Mouse (Mus musculus) spleen, embryonic (tissue): Measurements from ENCODE around the gene Entpd1.

Experiments
- CTCF ChIA-PET: fragments of 350-600 bp; sonication (Branson Sonifier 250); formaldehyde crosslinking; loops from one replicate; lab custom pipeline; 2022; lab: Charles Lee

The Entpd1 gene

GRCm38 (mm10) chr19:40661874-40662273 is 49.7 kb downstream of the Entpd1 start:
- CTCF ChIA-PET = interaction anchor here (1.1 kb wide), 1 partner anchor 20 kb away, joined by 11 read pairs; no protein-coding TSS in a partner anchor

DNA sequence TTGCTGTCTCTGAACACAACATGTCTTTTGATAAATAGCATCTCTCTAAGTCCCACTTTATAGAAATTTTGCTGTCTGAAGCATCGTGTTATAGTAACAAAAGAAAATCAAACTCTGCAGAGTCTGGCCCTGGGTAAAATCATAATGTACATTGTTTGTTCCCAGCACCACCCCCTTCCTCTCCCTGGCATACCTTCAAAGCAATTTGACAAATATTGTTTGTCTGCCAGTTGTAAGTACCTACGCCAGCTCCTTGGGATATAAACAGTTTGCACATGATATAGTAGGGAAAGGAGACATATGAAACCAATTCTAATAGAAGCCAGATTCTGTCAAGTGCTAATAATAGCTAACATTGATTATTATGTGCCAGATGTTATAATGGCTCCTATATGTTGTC is 50.6 kb downstream of the Entpd1 start:
- CTCF ChIA-PET = no interaction called here

DNA sequence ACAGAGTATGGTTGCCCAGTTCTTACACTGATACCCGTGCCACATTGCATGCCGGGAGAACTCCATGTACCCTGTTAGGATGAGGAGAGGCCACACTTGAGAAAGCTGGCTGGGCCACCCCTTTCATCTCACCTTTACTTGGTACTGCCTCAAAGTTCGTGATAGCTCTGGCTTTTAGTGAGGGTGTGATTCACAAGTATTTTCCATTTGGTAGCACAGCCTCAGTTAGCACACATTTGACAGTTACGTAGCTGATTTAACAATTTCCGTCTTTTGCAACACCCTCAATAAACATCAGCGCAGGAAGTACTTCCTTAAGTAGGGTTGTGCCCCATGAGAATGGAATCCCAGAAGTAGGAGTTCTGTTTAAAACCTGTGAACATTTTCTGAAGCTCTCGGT is 53.6 kb downstream of the Entpd1 start:
- CTCF ChIA-PET = no interaction called here

GRCm38 (mm10) chr19:40667111-40667510 is 54.9 kb downstream of the Entpd1 start:
- CTCF ChIA-PET = interaction anchor here (0.6 kb wide), 2 partner anchors 11 to 901 kb away, joined by 3 to 4 read pairs; no protein-coding TSS in a partner anchor

- CTCF ChIA-PET = no interaction called here
These were observed 63.2 kb downstream of the Entpd1 start for GRCm38 (mm10) chr19:40675329-40675728.

DNA sequence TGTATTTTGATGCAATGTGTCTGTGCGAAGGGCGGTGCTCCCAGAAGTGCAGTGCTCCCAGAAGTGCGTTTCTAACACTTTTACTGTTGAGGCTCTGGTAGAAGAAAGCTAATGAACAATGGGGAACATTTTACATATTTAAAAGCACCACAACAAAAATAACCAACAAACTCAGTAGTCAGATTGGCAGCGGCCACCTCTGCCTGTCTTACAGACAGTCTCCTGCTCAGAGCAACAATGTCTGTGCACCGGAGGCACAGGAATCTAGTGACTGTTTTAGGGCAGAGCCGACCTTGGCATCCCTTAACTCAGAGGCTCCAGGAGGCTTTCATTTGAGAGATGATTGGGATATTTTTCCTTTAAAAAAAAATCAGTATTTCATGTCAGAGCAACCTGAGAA is 65.9 kb downstream of the Entpd1 start:
- CTCF ChIA-PET = no interaction called here

DNA sequence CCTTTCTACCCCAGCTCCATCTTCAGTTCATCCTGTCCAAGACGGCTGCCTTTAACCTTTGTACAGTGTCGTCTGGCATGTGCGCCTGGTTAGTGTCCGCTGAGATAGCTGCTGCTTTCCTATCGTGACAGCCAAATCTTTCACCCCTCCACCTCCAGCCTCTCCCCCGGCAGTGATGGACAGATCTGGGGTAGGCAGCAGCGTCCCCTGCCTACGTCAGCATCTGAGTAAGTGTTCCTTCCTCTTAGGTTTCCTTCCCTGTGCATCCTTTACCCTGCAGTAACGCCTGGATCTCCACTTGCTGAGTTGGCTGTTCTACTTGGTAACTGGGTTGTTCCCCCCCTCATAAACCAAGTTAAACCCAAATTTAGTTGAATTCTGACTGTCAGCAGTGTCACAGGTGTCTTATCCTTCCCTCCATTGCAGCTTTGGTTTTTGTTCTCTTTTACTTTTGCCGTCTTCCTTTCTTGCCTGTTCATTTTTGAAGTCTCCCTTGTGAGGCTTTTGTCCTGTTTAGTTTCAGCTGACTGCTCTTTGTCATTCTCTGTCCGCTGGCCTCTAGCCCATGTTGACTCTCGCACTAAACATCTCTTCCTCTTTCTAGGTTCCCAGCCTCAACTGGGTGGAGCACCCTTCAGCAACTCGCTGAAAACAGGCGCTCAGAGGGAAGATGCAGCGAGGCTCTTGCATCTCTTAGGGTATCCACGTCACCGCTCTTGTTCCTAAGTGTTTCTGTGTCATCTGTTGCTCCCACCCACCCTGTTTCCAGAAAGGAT is 66.6 kb downstream of the Entpd1 start:
- CTCF ChIA-PET = no interaction called here

DNA sequence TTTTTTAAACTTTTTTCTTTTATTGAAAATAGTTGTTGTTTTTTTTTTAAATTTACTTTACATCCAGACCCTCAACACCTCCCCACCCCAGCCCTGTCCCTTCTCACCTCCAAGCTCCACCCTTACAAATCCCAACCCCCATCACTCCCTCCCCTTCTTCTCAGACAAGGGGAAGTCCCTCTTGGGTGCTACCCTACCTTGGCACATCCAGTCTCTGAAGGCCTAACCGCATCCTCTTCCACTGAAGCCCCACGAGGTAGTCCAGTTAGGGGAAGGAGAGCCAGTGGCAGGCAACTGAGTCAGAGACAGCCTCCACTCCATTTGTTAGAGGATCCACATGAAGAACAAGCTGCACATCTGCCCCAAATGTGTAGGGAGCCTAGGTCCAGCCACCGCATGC is 67.5 kb downstream of the Entpd1 start:
- CTCF ChIA-PET = no interaction called here

- CTCF ChIA-PET = interaction anchor here (0.6 kb wide), 1 partner anchor 331 kb away, joined by 3 read pairs; no protein-coding TSS in a partner anchor
These were observed 72.0 kb downstream of the Entpd1 start for GRCm38 (mm10) chr19:40684124-40684523.

DNA sequence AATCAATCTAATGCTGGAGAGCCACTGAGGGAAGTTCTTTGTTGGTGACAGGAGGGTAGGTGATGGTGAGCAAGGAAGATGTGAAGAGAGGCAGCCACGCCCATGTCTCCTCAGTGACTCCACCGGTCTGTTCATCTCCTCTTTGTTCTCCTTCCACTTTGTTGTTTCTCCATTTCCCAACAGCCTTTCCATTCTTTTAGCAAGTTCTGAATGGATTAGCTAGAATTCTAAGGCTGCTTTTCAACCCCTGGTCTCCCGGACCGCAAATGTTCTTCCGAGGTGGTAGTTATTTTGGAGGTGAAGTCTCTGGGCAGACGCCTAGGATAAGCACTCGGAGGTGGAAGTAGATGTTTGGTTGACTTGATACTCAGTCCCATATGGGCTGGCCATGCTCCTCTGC is 72.4 kb downstream of the Entpd1 start:
- CTCF ChIA-PET = interaction anchor here (0.6 kb wide), 1 partner anchor 331 kb away, joined by 3 read pairs; no protein-coding TSS in a partner anchor

DNA sequence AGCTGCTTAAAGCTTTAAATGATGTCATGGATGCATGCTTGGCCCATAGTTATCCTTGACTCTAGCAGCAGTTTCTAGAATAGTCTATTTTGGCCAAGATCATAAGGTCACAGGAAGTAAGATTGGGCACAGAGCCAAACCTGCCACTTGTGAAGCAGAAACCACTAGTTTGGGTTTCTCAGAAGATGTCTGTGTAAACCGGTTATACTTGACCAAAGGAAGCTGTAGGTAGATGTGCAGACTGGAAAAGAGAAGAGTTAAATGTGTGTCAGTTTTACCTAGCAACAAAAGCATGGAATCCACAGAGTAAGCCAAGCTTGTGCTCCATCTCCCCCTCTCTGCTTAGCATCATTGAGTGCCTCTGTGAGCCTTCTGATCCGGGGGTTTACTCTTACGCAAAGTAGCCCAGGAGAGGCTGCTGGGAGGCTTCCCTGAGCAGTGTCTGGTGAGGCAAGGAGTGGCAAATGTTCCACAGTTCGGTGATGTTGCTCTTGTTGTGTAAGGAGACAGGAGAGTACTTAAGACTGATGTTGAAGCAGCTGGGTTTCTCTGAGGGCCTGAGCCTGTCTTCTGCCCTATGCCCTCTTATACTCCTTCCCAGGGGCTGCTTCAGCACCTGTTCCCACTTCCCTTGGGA is 75.2 kb downstream of the Entpd1 start:
- CTCF ChIA-PET = no interaction called here

DNA sequence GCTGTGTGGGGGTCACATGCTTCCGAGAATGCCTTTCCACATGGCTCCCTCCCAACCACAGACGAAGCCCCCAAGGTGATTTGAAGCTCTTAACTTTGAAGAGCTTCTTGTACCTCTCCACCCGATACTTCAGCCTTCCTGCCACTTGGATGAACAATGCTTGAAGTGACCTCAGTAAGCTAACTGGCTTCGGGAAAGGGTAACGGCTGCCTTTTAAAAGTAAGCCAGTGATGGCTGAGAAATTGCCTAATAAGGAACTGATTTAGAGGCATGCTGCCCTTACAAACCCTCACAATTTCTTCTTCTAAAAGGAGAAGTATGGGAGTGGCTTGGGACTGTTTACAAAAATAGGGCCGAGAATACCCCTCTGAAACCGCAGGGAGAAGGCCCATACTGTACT is 81.0 kb downstream of the Entpd1 start:
- CTCF ChIA-PET = interaction anchor here (1.0 kb wide), 1 partner anchor 10 kb away, joined by 3 read pairs; no protein-coding TSS in a partner anchor

- CTCF ChIA-PET = no interaction called here
These were observed 84.0 kb downstream of the Entpd1 start for GRCm38 (mm10) chr19:40696116-40696515.

DNA sequence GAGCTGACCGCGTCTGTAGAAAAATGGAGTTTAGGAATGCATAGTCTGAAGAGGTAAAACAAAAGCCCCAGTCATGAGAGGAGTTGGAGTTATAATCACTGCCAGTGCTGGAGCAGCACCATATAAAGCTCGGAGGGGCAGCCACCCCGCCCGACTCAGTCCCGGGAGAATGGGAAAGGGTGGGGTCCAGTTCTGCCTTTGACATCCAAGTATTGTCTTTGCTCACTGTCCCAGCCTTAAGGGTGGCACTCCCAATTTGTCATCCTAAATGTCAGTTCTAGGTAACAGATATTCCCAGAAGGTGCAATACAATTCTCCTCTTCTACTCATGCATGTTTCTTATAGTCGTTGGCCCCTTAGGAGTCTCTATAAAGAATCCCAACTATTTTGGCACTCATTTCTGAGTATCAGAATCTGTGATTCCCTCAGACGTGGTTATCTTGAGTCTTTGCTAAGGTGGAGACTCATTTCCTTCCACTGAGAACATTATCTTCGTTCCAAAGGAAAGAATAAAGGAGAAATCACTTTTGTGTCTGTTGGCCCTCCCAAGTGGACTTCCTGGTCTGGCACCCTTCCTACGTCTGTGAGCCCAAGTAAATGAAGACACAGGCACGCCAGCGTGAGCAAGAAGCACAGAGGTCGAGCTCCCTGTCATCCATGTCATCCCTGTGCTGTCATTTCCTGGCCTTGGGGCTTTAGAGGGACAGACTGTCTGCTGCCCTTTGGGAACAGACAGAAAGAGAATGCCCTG is 86.1 kb downstream of the Entpd1 start:
- CTCF ChIA-PET = no interaction called here

GRCm38 (mm10) chr19:40699816-40700215 is 87.7 kb downstream of the Entpd1 start:
- CTCF ChIA-PET = no interaction called here

DNA sequence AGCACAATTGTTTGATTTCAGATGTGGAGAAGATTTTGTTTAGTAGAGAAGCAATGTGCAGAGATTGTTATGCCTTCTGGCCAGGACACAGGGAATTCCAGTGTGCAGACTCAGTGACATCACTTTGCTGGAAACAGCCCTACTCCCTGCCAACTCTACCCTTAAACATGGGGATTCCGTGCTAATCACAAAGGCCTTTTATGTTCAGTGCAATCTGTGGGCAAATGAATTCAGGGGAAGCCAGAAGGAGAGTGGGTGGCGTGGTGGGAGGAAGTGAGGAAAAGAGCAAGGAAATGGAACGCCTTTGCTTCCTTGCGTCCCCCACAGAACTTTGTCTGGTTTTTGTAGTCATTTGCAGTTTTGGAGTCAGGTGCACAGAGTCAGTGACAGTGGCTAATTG is 90.2 kb downstream of the Entpd1 start:
- CTCF ChIA-PET = no interaction called here

DNA sequence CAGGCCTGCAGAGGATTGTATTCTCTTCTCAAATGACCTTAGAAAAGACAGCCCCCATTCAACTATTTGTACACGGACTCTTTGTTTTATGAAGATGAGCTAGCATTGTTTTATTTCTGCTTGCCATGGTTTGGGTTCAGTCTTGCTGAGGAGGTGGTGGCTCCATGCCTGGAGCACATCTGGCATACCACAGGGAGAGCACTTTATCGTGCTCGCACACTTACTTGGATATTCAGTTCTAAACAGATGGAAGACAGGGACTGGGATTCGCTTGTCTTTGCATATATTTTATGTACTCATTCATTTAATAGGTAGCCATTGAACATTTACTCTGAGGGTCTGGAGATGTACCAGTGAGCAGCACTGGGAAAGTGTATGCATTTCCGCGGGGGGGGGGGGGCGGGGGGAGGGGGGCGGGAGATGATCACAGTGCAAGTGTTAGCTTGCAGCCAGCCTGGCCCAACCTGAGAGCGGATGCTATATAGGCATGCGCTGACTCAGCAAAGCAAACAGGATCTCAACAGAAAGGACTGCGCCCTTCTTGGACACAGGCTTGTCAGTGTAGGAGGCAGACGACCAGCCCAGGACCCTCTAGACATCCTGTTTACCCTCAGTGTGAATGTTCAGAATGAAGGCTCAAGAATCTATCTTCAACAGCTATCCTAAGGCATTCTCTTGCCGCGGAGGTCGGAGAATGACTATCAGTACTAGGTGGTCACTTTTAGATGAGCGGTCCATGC is 100.9 kb downstream of the Entpd1 start:
- CTCF ChIA-PET = no interaction called here

DNA sequence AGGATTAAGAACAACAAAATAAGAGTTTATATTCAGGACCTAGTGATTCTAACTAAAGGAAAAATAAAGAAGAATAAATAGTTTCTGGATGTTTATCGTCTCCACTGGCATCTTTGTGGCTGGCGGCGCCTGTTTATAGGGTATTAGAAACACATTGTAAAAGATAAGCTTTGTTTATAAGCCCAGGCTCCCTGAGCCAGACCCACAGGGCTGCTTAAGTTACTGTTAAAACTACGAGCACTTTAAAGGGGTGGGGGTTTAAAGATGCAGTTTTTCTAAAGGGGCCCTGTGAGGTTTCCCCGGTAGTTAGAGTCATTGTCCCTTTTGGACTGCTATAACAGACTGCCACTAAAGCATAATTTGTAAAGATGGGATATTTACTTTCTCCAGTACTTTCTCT is 102.5 kb downstream of the Entpd1 start:
- CTCF ChIA-PET = no interaction called here

- CTCF ChIA-PET = no interaction called here
These were observed 104.8 kb downstream of the Entpd1 start for GRCm38 (mm10) chr19:40716981-40717380.

DNA sequence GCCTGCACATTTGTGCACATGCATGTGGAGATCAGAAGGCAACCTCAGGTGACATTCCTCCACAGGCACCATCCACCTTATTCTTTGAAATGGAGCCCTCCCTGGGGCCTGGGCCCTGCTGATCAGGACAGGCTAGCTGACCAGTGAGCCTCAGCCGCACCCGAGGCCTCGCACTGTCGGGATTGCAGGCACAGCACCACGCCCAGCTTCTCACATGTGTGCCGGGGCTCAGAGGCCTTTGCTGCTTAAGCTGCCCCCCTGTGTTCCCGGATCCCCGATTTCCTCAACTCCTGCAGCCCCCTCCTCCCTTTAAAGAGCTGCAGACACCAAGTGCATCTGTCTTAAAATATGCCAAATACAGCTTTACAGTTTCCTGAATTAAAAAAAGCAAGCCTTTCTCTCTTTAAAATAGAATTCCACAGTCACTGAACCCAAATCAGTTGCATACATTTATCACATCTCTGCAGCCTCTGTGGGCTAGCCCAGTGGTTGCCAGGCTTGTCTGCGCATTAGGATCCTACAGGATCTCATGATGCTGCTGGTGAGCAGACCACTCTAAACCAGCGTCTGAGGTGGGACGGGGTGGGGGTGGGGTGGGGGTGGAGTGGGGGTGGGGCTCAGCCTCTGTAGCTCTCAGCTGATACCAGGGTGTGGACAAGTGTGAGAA is 107.4 kb downstream of the Entpd1 start:
- CTCF ChIA-PET = no interaction called here

DNA sequence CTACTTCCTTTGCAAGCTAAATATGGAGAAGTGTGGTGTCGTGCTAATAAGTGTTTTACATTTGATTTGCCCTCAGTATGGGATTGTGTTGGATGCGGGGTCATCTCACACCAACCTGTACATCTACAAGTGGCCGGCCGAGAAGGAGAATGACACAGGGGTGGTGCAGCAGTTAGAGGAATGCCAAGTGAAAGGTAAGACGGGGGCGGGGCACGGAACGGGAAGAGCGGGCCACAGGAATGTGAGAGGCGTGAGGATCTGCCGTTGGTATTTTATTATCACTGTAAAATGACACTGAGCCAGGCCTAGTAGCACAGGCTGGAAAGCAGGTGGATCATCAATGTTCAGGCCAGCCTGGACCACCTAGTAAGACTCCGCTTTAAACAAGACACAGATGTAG is 108.2 kb downstream of the Entpd1 start:
- CTCF ChIA-PET = interaction anchor here (0.7 to 1.3 kb wide), 3 partner anchors 12 to 254 kb away, joined by 3 to 6 read pairs (median 4); no protein-coding TSS in a partner anchor
